Mouse (Mus musculus) heart, adult 2 months (tissue): ENCODE measurements at regions not wholly inside any gene's neighbourhood (a gene's known extent, or its start where the extent isn't known, plus 50 kb on each side); places are given as distances from the start of the nearest gene placed in this dataset.

ENCODE experiments used
- CTCF ChIP-seq: fragments of 200-600 bp; IDR thresholded peaks from 2 replicates; pipeline ENCODE4 v1.8.1; 2022; ENCODE audit warnings: antibody characterized with exemption, mild to moderate bottlenecking, moderate library complexity
- EP300 ChIP-seq: fragments of 200-500 bp; IDR thresholded peaks from 2 replicates; pipeline ENCODE4 v1.6.1; 2011; ENCODE audit warnings: low read depth, low read length, control low read depth; ENCODE audit not compliant: insufficient read depth
- POLR2A ChIP-seq: fragments of 200-500 bp; IDR thresholded peaks from 2 replicates; pipeline ENCODE4 v1.6.1; 2011; ENCODE audit warnings: mild to moderate bottlenecking, low read depth, low read length, control low read depth; ENCODE audit not compliant: insufficient read depth

GRCm38 (mm10) chr13:101142104-101142735 lies 309.0 kb upstream of the Slc30a5 start:
- TF ChIP-seq CTCF, result no peak
- no peak for TF ChIP-seq POLR2A
- no peak for TF ChIP-seq EP300
